Mouse (Mus musculus): ENCODE measurements around the gene Srrd.

The Srrd gene

DNA sequence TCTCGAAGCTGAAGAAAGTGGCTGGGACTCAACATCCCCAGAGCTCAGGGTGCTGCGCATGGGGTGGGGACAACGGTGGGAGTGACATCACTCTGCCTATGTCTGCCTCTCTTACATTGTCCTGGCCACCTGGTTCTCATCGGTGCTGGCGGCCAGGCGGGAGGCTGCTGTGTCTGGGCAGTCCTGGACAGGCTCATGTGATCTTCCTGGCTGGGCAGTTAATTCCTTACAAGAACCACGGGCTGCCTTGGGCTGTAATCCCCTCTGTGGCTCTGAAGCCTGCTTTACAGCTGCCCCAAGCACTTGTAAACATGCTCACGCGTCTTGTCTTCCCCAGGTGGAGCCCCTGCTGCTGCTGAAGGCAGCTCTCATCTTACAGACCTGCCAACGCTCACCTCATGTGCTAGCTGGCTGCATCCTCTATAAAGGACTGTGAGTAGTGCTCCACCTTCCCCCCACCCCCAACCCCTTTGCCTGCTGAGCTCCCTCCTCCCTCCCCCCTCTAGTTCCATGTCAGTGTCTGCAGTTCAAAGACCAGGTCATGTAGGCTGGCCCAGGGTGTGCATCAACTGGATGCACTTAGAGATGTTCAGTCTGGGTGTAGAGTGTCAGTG is 21.5 kb upstream of the Srrd start:
- in situ Hi-C loops (cut with MboI; ENCODE audit: low pct_unique_long_range_greater_than_20kb in 1 of 2, low sequenced_read_pairs in 2 of 2, unreplicated experiment in 1 of 2): no loop called here

DNA sequence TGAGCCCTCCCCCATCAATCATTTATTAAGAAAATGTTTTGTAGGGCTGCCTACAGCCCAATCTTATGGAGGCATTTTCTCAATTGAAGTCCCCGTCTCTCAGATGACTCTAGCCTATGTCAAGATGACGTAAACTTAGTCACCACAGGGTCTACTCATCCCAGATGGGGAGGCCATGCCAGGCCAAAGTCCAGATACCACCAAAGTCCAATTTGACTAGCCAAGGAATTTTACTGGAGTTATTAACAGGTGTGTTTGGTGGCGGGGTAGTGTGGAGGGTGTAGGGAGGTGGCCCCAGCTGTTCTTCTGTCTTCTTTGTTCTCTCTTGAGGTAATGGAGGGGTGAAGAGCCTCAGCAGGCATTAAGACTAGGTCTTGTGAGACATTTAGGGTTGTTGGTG is 17.2 kb upstream of the Srrd start:
- in situ Hi-C loops (cut with MboI; ENCODE audit: low pct_unique_long_range_greater_than_20kb in 1 of 2, low sequenced_read_pairs in 2 of 2, unreplicated experiment in 1 of 2): no loop called here

GRCm38 (mm10) chr5:112359520-112359919 is 16.7 kb upstream of the Srrd start:
- in situ Hi-C loops (cut with MboI; ENCODE audit: low pct_unique_long_range_greater_than_20kb in 1 of 2, low sequenced_read_pairs in 2 of 2, unreplicated experiment in 1 of 2): no loop called here

DNA sequence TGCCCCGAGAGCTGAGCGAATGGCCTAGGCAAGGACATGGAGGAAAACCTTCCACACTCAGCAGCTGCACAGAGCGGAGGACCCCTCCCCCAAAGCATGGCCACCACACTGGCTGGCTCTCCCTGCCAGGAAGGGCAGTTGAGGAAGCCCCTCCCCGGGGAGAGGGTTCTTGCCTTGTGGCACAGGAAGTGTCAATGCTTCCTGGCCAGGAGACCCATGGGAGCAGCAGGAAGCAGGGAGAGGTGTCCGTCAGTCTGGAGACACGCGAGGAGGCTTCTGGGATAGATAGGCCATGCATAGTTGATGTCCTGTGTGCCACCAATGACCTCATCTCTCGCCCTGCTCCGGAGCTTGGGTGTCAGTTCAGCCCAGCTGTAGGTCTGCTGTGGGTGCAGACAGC is 13.5 kb upstream of the Srrd start:
- in situ Hi-C loops (cut with MboI; ENCODE audit: low pct_unique_long_range_greater_than_20kb in 1 of 2, low sequenced_read_pairs in 2 of 2, unreplicated experiment in 1 of 2): no loop called here

- in situ Hi-C loops (cut with MboI; ENCODE audit: low pct_unique_long_range_greater_than_20kb in 1 of 2, low sequenced_read_pairs in 2 of 2, unreplicated experiment in 1 of 2): no loop called here
These were observed 13.1 kb upstream of the Srrd start, which contains the start of gene Gm6583 for GRCm38 (mm10) chr5:112355910-112356309. Gm6583 (minus strand) TSS chr5:112356033.

DNA sequence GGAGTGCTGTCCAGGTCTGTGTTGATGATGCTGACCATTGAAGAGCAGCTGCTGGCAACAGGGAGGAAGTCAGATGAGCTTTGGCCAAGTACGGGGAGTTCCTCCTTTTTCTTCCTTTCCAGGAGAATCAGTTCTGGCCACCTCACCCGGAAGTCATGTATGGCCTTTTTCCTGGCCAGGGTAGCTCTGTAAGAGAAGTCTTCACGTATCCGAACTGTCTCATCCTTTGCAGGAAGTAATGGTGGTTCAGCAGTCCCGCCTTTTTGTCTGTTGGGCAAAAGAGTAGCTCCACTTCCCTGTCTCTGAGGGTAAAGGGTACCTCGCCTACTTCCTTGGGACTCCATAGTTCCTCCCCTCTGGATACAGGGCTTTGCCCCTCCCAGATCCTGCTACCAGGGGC is 12.7 kb upstream of the Srrd start:
- in situ Hi-C loops (cut with MboI; ENCODE audit: low pct_unique_long_range_greater_than_20kb in 1 of 2, low sequenced_read_pairs in 2 of 2, unreplicated experiment in 1 of 2): no loop called here

GRCm38 (mm10) chr5:112349169-112349568 is 6.3 kb upstream of the Srrd start:
- in situ Hi-C loops (cut with MboI; ENCODE audit: low pct_unique_long_range_greater_than_20kb in 1 of 2, low sequenced_read_pairs in 2 of 2, unreplicated experiment in 1 of 2): no loop called here

DNA sequence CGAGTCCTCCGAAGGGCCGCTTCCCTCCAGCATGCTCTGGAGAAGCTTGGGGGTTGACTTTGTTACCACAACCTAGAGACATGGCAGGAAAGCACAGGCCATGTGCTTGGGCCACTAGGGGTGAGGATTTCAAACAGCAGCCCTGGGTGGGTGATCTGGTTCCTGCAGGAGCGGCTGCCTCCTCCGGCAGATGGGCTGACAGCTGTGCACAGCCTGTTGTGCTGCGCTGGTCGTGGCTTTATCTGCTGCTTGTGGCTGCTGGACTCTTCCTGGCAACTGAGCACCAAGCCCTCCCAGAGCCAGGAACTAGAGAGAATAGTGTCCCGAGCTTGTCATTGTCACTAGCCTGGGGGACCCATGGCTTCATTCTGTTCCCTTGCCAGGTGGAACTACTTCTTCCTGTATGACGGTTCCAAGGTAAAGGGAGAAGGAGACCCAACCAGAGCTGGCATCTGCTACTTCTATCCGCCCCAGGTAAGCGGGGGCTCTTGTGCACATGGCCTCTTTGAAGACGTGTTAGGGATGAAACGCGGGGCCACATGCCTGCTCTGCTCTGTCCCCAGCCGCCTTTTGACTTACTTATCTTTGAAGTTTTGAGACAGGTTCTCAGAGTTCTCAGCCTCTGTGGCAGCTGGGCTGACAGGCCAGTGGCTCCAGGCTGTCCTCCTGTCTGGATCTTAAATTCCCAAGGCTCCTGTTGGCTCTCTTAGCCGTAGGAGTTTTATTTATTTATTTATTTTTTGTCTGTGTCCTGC is 3.5 kb upstream of the Srrd start:
- in situ Hi-C loops (cut with MboI; ENCODE audit: low pct_unique_long_range_greater_than_20kb in 1 of 2, low sequenced_read_pairs in 2 of 2, unreplicated experiment in 1 of 2): no loop called here

- in situ Hi-C loops (cut with MboI; ENCODE audit: low pct_unique_long_range_greater_than_20kb in 1 of 2, low sequenced_read_pairs in 2 of 2, unreplicated experiment in 1 of 2): no loop called here
These were observed 1.5 kb upstream of the Srrd start for GRCm38 (mm10) chr5:112344092-112344960.

DNA sequence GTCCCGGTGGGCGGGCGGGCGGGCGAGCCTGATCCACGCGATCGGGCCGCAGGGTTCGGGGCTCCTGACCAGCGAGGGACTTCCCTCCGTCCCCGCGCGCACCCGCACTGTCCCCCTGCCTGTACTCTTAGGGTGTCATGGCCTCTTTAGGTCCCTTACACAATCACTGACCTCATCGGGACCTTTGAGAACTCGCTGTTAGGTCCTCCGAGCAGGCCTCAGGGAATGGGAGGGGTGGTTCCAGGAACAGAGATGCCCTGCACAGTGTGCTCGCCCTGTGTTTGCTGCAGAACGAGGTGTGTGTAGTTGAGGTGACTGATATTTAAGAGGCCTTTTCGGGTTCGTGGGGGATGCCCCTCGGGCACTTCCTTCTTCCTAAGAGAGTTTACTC is 360 bp upstream of the Srrd start:
- in situ Hi-C loops (cut with MboI; ENCODE audit: low pct_unique_long_range_greater_than_20kb in 1 of 2, low sequenced_read_pairs in 2 of 2, unreplicated experiment in 1 of 2): no loop called here

GRCm38 (mm10) chr5:112339215-112339614 is 3.6 kb downstream of the Srrd start:
- in situ Hi-C loops (cut with MboI; ENCODE audit: low pct_unique_long_range_greater_than_20kb in 1 of 2, low sequenced_read_pairs in 2 of 2, unreplicated experiment in 1 of 2): no loop called here

- in situ Hi-C loops (cut with MboI; ENCODE audit: low pct_unique_long_range_greater_than_20kb in 1 of 2, low sequenced_read_pairs in 2 of 2, unreplicated experiment in 1 of 2): no loop called here
These were observed 5.8 kb downstream of the Srrd start for GRCm38 (mm10) chr5:112337004-112337403.

- in situ Hi-C loops (cut with MboI; ENCODE audit: low pct_unique_long_range_greater_than_20kb in 1 of 2, low sequenced_read_pairs in 2 of 2, unreplicated experiment in 1 of 2): no loop called here
These were observed 7.4 kb downstream of the Srrd start for GRCm38 (mm10) chr5:112335473-112335872.

DNA sequence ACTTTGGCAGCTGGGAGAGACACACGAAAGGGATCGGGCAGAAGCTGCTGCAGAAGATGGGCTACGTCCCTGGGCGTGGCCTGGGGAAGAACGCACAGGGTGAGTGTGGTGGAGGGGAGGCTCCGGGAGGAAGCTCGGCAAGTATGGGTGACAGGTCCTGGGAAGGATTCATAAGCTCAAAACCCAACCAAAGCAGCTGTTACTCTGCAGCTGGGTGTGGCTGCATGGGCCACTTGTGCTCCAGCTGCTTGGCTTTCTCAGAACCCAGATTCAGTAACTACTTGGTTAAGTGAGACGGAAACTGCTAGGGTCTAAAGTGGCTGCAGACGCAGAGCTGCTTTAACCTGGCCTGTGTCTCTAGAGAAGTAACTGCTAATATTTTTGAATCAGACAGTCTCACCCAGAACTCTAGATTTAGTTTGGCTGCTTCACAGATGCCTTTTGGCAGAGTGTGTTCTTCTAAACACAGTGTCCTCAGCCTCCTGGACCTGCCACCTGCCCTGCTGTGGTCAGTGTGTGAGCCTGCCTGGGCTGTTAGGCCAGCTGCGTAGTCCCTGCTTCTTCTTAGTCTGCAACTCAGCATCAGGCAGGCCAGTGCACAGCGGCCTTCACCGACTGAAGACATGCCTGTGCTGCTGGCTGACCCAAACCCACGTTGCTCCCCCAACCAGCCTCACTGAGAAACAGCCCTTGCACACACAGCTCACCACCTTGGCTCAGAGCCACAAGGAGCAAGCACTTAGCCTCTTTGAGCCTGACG is 12.9 kb downstream of the Srrd start:
- in situ Hi-C loops (cut with MboI; ENCODE audit: low pct_unique_long_range_greater_than_20kb in 1 of 2, low sequenced_read_pairs in 2 of 2, unreplicated experiment in 1 of 2): loop anchor here in 1 of 2 experiments (10.0 kb wide), 1 partner anchor 85 kb away; no protein-coding TSS in a partner anchor

DNA sequence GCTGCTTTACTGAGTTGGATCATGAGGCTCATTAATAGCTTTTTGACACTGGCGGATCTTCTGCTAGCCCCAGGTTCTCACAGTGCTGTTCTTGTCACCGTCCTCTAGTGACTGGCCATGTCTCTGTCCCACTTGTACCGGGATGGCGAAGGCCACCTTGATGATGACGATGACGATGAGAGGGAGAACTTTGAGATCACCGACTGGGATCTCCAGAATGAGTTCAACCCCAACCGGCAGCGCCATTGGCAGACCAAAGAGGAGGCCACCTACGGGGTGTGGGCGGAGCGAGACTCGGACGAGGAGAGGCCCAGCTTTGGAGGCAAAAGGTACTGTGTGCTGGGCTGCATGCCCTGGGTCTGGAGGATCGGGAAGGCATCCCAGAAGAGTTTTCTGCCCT is 15.0 kb downstream of the Srrd start:
- in situ Hi-C loops (cut with MboI; ENCODE audit: low pct_unique_long_range_greater_than_20kb in 1 of 2, low sequenced_read_pairs in 2 of 2, unreplicated experiment in 1 of 2): loop anchor here in 1 of 2 experiments (10.0 kb wide), 1 partner anchor 83 kb away; no protein-coding TSS in a partner anchor

DNA sequence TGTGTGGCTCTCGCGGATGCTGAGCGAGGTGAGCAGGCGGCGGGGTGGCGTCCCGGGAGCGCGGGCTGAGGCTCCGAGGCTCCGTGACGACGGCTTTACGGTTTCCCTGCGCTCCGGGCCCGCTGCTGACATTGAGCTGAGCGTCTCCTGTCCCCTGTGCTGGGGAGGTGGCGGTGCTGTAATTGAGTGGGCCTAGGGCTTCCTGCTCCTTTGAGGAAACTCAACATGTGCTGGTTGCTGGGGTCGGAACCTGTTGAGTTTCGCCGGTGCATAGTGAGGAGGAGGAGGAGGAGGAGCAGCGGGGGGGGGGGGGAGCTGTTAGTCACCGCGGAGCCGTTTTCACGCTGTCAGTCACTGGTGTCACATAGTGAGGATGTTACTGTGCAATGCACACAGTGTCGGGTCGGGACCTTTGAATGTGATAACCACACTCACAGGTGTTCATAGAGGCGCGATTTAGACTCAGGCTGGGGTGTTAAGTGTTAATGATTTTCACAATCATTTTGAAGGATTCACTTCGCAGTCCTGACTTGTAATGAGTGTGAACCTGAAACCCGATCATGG is 16.3 kb downstream of the Srrd start:
- in situ Hi-C loops (cut with MboI; ENCODE audit: low pct_unique_long_range_greater_than_20kb in 1 of 2, low sequenced_read_pairs in 2 of 2, unreplicated experiment in 1 of 2): loop anchor here in 1 of 2 experiments (10.0 kb wide), 1 partner anchor 82 kb away; no protein-coding TSS in a partner anchor

DNA sequence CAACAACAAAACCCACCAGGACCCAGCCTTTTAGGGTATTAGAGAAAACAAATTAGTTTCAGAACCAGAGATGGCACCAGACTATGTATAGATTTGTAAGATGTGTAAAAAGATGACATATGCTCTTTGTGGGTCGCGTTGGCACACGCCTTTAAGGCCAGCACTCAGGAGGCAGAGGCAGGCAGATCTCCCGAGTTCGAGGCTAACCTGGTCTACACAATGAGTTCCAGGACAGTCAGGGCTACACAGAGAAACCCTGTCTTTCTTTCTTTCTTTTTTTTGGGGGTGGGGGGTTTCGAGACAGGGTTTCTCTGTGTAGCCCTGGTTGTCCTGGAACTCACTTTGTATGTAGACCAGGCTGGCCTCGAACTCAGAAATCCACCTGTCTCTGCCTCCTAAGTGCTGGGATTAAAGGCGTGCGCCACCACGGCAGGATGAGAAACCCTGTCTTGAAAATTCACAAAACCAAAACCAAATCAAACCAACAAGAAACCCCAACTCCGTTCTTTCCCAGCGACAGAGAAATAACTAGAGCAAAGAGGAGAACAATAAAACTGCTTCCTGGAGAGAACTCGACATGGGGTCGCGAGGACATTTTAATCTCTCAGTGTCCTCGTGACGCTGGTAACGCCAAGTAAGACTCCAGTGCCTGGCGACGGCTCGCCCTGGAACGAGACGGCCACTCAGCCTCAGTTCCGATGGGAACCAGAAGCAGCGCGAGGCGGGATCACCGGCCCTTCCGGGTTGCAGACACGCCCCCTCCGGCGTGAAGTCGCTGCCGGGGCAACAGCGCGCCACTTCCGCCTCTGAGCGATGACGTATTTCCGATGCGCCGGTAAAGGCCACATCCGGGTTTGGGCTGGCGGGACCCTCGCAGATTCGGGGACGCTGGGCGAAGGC is 17.0 kb downstream of the Srrd start, which contains the start of gene Tfip11:
Gene Tfip11 (plus strand): TSS at position 813 of the 900 bp plus-strand sequence.
- in situ Hi-C loops (cut with MboI; ENCODE audit: low pct_unique_long_range_greater_than_20kb in 1 of 2, low sequenced_read_pairs in 2 of 2, unreplicated experiment in 1 of 2): loop anchor here in 1 of 2 experiments (10.0 kb wide), 1 partner anchor 81 kb away; no protein-coding TSS in a partner anchor

Data from mouse embryonic stem cell (cell line).